Mouse (Mus musculus) stomach, adult 2 months (tissue): ENCODE results near the gene Tmem198. TPM values are rescaled to one million over a fixed set of nuclear protein-coding genes. Genes with fewer than 3 reads are reported as not detected.

Experiments
- polyA plus RNA-seq: library from polyadenylated mRNA; depleted of rRNA; stranded (reverse); fragments of >200 nt; gene quantifications from 2 replicates; pipeline ENCODE4 v1.2.3, GENCODE M21; 2012; rRNA removed

Gene Tmem198
- 3.0 and 4.2 TPM in 2 replicates for polyA plus RNA-seq

DNA sequence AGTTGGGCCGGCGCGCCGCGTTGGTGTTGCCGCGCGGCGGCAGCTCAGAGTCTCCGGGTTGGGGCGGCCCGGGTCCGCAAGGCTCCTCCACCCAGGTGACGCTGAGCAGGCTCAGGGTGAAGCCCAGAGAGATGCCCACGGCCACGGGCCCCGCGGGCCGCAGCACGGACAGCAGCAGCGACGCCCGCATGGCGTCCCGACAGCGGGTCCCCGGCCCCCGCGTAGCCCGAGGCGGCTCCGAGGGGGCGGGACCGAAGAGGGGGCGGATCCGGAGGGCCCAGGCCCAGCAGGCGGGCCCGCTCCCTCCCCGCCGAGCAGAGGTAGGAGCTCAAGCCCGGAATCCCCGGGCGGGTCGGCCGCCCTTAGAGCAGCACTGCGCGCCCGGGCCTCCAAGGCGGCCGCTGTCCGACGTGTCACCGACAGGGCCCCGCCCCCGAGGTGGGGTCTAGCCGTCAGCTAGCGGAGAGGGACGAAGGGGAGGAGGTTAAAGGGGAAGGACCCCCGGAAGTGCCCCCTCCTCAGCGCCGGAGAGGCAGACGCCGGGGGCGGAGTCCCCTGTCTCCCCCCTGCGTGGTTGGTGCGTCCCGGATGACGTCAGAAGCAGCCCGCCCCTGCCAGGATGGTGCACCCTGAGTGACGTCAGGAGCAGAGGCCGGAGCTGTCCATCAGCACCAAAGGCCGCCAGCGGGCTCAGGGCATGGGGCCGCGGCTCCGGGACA, at the start of gene Tmem198, which contains the start of gene Chpf:
Gene Tmem198 (plus strand): TSS at position 617 of the 719 bp plus-strand sequence.
Gene Chpf (minus strand): TSS at position 392 of the 719 bp plus-strand sequence.

GRCm38 (mm10) chr1:75435475-75436328, 43.6 kb upstream of the Tmem198 start, which contains the start of gene Gmppa:
Gene Gmppa (plus strand): TSS chr1:75435930.

DNA sequence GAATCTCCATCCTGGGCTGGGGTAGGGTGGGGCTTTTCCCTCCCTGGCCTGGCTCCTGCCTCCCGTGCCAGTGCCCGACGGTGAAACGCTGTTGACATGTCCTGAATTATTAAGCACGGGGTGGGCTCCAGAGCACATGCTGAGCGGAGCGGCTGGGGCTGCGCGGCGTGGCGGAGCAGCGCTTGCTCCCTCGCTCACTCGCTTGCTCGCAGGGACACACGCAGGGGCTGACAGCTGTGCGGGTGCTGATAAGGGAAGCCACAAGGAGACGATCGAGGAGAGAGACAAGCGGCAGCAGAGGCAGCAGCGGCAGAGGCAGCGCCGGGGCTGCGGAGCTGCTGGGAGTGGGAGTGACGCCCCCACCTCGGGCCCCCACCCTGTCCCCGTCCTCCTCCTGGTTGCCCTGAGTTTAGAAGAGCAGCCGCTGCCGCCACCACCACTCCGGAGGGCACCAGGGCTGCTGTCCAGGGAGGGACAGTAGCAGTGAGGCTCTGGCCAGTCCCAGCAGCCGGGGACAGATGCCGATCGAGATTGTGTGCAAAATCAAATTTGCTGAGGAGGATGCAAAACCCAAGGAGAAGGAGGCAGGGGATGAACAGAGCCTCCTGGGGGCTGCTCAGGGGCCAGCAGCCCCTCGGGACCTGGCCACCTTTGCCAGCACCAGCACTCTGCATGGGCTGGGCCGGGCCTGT, 28.9 kb upstream of the Tmem198 start, which contains the start of gene Asic4:
Gene Asic4 (plus strand): TSS at position 123 of the 692 bp plus-strand sequence.

DNA sequence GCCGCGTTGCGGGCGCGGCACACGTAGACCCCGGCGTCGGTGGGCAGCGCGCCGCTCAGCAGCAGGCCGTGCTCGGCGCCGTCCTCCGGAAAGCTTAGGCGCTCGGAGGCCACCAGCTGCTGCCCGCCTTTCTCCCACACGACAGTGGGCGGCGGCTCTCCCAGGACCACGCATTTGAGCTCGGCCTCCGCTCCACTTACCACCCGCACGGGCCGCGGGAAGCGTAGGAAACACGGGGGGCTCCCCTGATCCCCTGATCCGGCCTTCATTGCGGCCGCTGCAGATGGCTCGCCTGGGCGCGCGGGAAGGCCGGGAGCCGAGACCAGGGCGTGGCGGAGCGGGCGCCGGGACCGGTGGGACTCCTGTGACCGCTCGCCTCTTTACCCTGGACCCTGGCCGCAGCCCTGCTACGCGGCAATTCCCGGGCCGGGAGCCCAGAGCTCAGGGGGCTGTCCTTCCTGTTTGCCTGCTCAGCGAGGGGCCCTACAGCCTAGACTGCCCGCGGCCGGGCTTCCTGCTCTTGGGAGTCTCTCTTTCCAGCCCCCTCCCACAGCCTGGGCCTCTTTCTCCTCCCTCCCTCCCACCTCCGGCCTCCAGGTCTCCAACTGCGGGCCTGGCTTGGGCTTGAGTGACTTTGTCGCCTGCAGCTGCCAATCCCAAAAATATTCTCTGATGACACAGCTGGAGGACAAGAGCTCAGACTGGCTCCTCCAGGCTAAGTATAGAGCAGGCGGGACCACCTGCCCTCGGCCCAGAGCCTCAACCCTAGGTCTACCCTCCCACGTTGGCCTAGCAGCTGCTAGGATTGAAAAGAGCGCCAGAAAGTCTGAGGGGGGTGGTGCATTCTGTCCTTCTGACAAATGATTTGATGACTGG, 26.9 kb downstream of the Tmem198 start, which contains the start of gene Obsl1:
Gene Obsl1 (minus strand): TSS at position 497 of the 876 bp plus-strand sequence.

GRCm38 (mm10) chr1:75507006-75507405, 27.7 kb downstream of the Tmem198 start, which contains the start of gene Inha:
Gene Inha (plus strand): TSS chr1:75507077.

DNA sequence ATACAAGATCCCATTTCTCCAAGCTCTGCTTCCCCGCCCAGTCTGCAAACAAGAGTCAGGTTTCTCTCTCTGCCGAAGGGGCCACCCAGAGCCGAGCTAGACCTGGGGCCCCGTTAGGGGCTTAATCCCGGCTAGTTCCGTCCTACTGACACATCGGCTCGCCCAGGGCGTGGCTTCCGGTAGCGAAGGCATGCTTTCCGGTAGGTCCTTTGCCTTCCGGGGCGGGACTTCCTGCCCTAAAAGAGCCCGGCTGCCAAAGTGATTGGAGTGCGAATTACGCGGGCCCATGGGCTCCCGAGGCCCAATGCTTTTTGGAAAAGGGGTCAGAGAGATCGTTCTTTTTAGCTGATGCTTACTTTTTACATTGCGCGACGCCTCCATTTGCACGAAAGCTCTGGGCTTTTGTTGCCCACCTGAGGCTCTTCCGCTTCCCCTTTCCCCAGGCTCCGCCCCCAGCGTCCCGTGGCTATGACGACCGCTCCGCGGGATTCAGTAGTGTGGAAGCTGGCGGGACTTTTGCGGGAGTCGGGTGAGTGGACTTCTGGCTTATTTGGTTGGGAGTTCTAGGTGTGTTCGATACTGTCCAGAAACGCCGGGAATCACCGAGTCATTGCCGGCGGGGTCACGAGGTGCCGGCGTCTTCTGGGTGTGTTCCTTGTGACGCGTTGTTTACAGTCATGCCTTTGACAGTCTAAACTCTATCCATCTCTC, 42.1 kb downstream of the Tmem198 start, which contains the start of gene Stk11ip:
Gene Stk11ip (plus strand): TSS at position 209 of the 711 bp plus-strand sequence.

Other genes with a start within 250 kb of the Tmem198 start
- not detected in 2 replicates for gene A630095N17Rik, start 247.4 kb upstream of the Tmem198 start, polyA plus RNA-seq
- 21.5 and 25.7 TPM in 2 replicates for gene Dnajb2, start 243.1 kb upstream of the Tmem198 start, polyA plus RNA-seq
- 4.7 and 4.9 TPM in 2 replicates for gene Ptprn, start 215.0 kb upstream of the Tmem198 start, polyA plus RNA-seq
- 7.9 and 12.7 TPM in 2 replicates for gene Resp18, start 201.1 kb upstream of the Tmem198 start, polyA plus RNA-seq
- 66.8 and 78.7 TPM in 2 replicates for gene Dnpep, start 161.5 kb upstream of the Tmem198 start, polyA plus RNA-seq
- gene Des, start 119.2 kb upstream of the Tmem198 start, polyA plus RNA-seq: 377 and 872 TPM in 2 replicates
- 59.2 and 90.1 TPM in 2 replicates for gene Speg, start 104.2 kb upstream of the Tmem198 start, polyA plus RNA-seq
- gene Gmppa, start 43.6 kb upstream of the Tmem198 start, polyA plus RNA-seq: 121 and 122 TPM in 2 replicates
- gene Asic4, start 29.1 kb upstream of the Tmem198 start, polyA plus RNA-seq: 0.06 TPM in 1 of 2 replicates, not detected in the other
- gene Chpf, start 225 bp upstream of the Tmem198 start, polyA plus RNA-seq: 37.4 and 49.4 TPM in 2 replicates
- 9.1 and 9.2 TPM in 2 replicates for gene Obsl1, start 26.9 kb downstream of the Tmem198 start, polyA plus RNA-seq
- 9.5 and 12.1 TPM in 2 replicates for gene Inha, start 27.5 kb downstream of the Tmem198 start, polyA plus RNA-seq
- 11.0 and 17.0 TPM in 2 replicates for gene Stk11ip, start 42.0 kb downstream of the Tmem198 start, polyA plus RNA-seq
- 8.9 and 10.9 TPM in 2 replicates for gene Slc4a3, start 66.7 kb downstream of the Tmem198 start, polyA plus RNA-seq